Mouse (Mus musculus): ENCODE results near the gene Phykpl. TPM values are rescaled to one million over a fixed set of nuclear protein-coding genes. Genes with fewer than 3 reads are reported as not detected.
A peak's percentile ranks its signal among the peaks of the same experiment; 100 is the strongest.

The Phykpl gene
- polyA plus RNA-seq, 1 experiment: 8.1 TPM

DNA sequence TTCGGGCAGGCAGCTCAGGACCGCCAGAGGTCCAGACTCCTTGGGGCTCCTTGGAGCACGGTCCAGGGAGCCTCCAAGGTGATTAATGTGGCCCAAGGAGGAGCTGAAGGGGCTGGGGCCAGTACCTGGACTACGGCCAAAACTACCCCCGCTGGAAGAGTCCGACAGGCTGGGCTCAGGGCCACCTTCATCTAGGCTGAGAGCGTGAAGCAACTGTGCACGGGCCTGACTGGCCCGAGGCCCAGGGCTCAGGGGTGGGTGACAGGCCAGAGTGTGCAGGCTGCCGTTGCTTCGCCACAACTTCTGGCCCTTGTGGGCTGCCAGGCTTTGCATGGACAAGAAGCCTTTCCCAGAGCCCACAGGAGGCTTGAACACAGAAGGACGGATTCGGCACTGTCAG is 60.7 kb downstream of the Phykpl start:
- Histone ChIP-seq H3K27ac (ENCODE audit: insufficient read depth, low read length) (0 out of 2 replicates have a peak overlapping the region, but pooled peaks have one; percentile 1), H3K4me3 (ENCODE audit: low read depth, low read length) (no peak overlapping the region), H3K9ac (ENCODE audit: low read depth, poor library complexity, severe bottlenecking) (peak overlapping the region; percentile 4; the same call in 1 of the 2 replicates), H3K9me3 (replicated peaks; ENCODE audit: control insufficient read depth, insufficient read depth, low read length, poor library complexity, severe bottlenecking) (no peaks in the 10 kb centered on the region), H3K27me3 (ENCODE audit: control insufficient read depth, insufficient read depth, low read length, poor library complexity, severe bottlenecking) (no peaks in the 10 kb centered on the region), H3K36me3 (ENCODE audit: control insufficient read depth, insufficient read depth, low read length, poor library complexity, severe bottlenecking) (peaks cover 25% of the 10 kb centered on the region), H3K4me1 (ENCODE audit: control insufficient read depth, insufficient read depth, low read length) (peaks cover 11% of the 10 kb centered on the region)
- TF ChIP-seq EP300 (IDR thresholded peaks at IDR 0.05; ENCODE audit: insufficient read depth, low read depth, low read length) (no peak), POLR2A (IDR thresholded peaks at IDR 0.05; ENCODE audit: insufficient read depth, low read length) (no peak), CTCF (IDR thresholded peaks at IDR 0.05; ENCODE audit: low read depth, low read length) (no peak)

DNA sequence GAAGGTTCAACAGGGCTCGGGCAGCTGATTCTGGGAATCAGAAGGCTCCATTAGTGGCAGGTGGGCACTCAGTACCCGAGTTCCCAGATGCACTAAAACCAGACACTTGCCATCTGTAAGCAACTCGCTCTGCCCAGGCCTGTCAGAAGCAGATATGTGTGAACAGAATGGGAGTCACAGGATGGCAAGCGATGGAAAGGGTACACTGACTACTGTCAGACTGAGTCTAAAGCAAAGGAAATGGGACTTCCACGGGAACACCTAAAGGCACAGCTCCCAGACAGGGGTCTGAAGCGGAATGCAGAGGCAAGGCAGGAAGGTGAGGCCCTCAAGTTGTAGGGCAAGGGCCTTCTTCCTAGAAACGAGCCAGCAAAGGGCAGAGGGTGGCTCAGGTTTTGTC is 61.7 kb downstream of the Phykpl start:
- Histone ChIP-seq H3K4me3 (ENCODE audit: low read depth, low read length) (peak overlapping the region; percentile 55; the same call in 1 of the 2 replicates), H3K9ac (ENCODE audit: low read depth, poor library complexity, severe bottlenecking) (peak overlapping the region; percentile 4), H3K27ac (ENCODE audit: insufficient read depth, low read length) (peak overlapping the region; percentile 58; the same call in 1 of the 2 replicates), H3K36me3 (ENCODE audit: control insufficient read depth, insufficient read depth, low read length, poor library complexity, severe bottlenecking) (peaks cover 25% of the 10 kb centered on the region), H3K4me1 (ENCODE audit: control insufficient read depth, insufficient read depth, low read length) (peaks cover 6% of the 10 kb centered on the region), H3K9me3 (replicated peaks; ENCODE audit: control insufficient read depth, insufficient read depth, low read length, poor library complexity, severe bottlenecking) (no peaks in the 10 kb centered on the region), H3K27me3 (ENCODE audit: control insufficient read depth, insufficient read depth, low read length, poor library complexity, severe bottlenecking) (no peaks in the 10 kb centered on the region)
- no peak for TF ChIP-seq EP300 (IDR thresholded peaks at IDR 0.05; ENCODE audit: insufficient read depth, low read depth, low read length)

DNA sequence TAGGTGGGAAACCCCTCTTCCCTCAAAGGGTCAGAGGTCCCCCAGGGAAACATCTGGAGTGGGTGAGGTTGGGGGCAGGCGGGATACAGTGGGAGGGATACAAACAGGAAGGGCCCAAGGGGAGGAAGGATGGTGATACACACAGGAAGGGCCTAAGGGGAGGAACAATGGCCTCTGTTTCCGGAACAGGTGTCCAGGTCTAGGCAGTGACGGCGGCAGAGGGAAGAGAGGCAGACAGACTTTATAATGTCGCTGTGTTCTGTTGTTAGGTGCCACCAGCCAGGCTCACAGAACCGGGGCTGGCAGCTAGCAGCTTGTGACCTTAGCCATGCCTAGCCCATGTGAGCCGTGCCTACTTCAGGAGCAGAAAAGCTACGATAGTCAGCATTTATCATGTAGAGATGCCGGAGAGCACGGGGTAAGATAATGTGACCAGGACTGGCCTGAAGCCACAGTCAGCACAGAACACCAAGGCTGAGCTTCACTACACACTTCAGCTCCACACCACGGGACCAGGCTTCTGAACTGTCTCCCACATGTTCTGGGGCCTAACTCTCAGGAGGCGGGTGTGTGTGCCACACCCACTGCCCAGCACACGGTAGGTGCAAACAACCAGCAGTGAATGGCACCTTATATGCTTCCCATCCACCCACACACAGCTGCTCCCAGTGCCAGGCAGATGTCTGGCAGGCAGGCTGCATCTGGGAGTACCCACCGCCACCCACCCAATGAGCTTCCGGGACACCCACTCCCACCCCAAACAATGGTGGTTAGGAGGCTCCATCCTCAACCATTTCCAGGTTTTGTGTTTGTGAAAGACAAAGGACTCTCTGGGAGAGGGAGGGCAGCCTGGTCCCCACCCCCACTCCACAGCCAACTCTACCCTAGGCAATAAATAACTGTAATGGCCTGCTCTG is 62.5 kb downstream of the Phykpl start:
- no peaks in the 10 kb centered on the region for H3K9me3 ChIP-seq (replicated peaks; ENCODE audit: control insufficient read depth, insufficient read depth, low read length, poor library complexity, severe bottlenecking)
- peaks cover 6% of the 10 kb centered on the region for H3K4me1 ChIP-seq (ENCODE audit: control insufficient read depth, insufficient read depth, low read length)
- H3K36me3 ChIP-seq (ENCODE audit: control insufficient read depth, insufficient read depth, low read length, poor library complexity, severe bottlenecking): peaks cover 25% of the 10 kb centered on the region
- H3K27me3 ChIP-seq (ENCODE audit: control insufficient read depth, insufficient read depth, low read length, poor library complexity, severe bottlenecking): no peaks in the 10 kb centered on the region
- H3K9ac ChIP-seq (ENCODE audit: low read depth, poor library complexity, severe bottlenecking): peak overlapping the region; percentile 4
- peak overlapping the region; percentile 58 for H3K27ac ChIP-seq (ENCODE audit: insufficient read depth, low read length)
- TF ChIP-seq POLR2A (IDR thresholded peaks at IDR 0.05; ENCODE audit: insufficient read depth, low read length) (no peak), CTCF (IDR thresholded peaks at IDR 0.05; ENCODE audit: low read depth, low read length) (no peak), EP300 (IDR thresholded peaks at IDR 0.05; ENCODE audit: insufficient read depth, low read depth, low read length) (peak; percentile 97)
- peak overlapping the region; percentile 55 for H3K4me3 ChIP-seq (ENCODE audit: low read depth, low read length)

DNA sequence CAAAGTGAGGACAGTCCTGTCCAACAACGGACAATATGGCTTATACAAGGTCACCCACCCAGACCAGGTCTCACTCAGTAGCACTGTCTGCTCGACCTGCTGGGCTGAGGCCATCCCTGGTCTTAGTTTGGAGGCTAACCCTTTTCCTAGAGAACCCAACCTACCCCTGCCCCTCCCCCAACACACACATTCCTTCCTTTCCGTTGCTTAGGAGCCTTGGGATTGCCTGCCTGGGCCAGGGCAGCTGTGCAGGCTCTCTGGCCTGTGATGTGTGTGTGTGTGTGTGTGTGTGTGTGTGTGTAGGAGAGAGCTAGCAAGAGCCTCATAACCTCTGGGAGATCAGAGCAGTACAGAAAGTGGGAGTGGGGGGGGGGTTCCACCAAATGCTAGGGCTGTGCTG is 64.0 kb downstream of the Phykpl start:
- Histone ChIP-seq H3K27me3 (ENCODE audit: control insufficient read depth, insufficient read depth, low read length, poor library complexity, severe bottlenecking) (no peaks in the 10 kb centered on the region), H3K9ac (ENCODE audit: low read depth, poor library complexity, severe bottlenecking) (peak overlapping the region; percentile 29), H3K4me1 (ENCODE audit: control insufficient read depth, insufficient read depth, low read length) (peaks cover 3% of the 10 kb centered on the region), H3K9me3 (replicated peaks; ENCODE audit: control insufficient read depth, insufficient read depth, low read length, poor library complexity, severe bottlenecking) (no peaks in the 10 kb centered on the region), H3K27ac (ENCODE audit: insufficient read depth, low read length) (peak overlapping the region; percentile 77), H3K36me3 (ENCODE audit: control insufficient read depth, insufficient read depth, low read length, poor library complexity, severe bottlenecking) (peaks cover 18% of the 10 kb centered on the region), H3K4me3 (ENCODE audit: low read depth, low read length) (peak overlapping the region; percentile 84)
- TF ChIP-seq CTCF (IDR thresholded peaks at IDR 0.05; ENCODE audit: low read depth, low read length) (no peak), POLR2A (IDR thresholded peaks at IDR 0.05; ENCODE audit: insufficient read depth, low read length) (no peak), EP300 (IDR thresholded peaks at IDR 0.05; ENCODE audit: insufficient read depth, low read depth, low read length) (0 out of 2 replicates have a peak, but pooled peaks have one; percentile 12)

DNA sequence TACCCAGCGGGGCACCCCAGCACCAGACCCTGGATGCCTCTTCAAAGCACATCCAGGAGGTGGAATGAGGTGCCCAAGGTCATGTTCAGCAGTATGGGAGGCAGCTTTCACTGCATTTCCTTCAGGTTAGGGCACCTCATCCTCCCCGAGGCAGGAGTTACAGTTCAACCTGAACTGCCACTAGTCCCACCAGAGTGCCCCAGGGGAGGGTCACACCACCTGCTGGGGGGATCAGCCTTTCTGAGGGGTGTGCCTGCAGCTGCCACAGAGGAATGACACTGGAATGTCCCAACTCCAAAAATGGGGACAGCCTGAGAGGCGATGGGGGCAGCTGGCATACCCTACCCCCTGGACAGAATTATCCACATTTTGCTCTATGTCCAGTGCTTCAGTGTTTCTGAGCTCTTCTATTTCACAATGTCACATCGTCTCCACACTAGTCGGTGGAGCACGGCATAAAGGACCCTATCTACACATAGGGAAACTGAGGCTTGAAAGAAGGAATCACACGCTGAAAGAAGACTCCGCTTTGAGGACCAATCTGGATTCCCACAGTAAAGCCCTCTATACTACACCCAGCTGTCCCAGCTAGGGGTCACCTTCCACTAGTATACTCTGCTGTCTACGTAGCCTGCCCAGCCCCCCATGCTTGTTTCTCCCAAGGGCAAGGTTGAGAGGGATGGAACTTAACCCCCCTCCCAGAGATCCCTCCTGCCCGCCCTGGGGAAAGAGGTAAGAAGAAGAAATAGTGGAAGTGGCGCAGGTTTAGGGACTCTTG is 64.7 kb downstream of the Phykpl start:
- peak overlapping the region; percentile 84 for H3K4me3 ChIP-seq (ENCODE audit: low read depth, low read length)
- H3K9me3 ChIP-seq (replicated peaks; ENCODE audit: control insufficient read depth, insufficient read depth, low read length, poor library complexity, severe bottlenecking): no peaks in the 10 kb centered on the region
- peak overlapping the region; percentile 67 for H3K9ac ChIP-seq (ENCODE audit: low read depth, poor library complexity, severe bottlenecking)
- peaks cover 3% of the 10 kb centered on the region for H3K4me1 ChIP-seq (ENCODE audit: control insufficient read depth, insufficient read depth, low read length)
- peaks cover 21% of the 10 kb centered on the region for H3K36me3 ChIP-seq (ENCODE audit: control insufficient read depth, insufficient read depth, low read length, poor library complexity, severe bottlenecking)
- peak overlapping the region; percentile 77 for H3K27ac ChIP-seq (ENCODE audit: insufficient read depth, low read length)
- no peak for TF ChIP-seq POLR2A (IDR thresholded peaks at IDR 0.05; ENCODE audit: insufficient read depth, low read length)
- no peak for TF ChIP-seq CTCF (IDR thresholded peaks at IDR 0.05; ENCODE audit: low read depth, low read length)
- TF ChIP-seq EP300 (IDR thresholded peaks at IDR 0.05; ENCODE audit: insufficient read depth, low read depth, low read length): peak; percentile 94
- no peaks in the 10 kb centered on the region for H3K27me3 ChIP-seq (ENCODE audit: control insufficient read depth, insufficient read depth, low read length, poor library complexity, severe bottlenecking)
